18 mouse cellular contexts compared by ENCODE assay signal in the genomic region with DNA sequence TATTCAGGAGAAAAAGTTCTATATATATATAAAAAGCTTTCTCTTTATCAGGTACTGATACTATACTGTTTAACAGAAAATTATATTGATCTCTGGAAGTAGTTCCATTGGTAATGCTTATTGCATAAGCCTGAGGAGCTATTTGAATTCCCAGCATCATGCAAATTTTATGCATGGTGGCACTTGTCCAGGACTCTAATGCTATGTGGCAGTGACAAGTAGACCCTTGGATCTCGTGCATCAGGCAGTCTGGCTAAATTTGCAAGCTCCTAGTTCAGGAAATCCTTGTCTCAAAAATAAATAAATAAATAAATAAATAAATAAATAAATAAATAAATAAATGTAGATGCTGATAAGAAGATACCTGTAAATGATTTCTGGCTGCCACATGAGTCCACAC.
"Had no signal": no experiment of that assay in that cellular context is flagged by ENCODE, and none has a peak within 500 bp of the region (broad histone marks: within the 10 kb centered on the region; RNA-seq: fewer than 3 reads in every experiment).

No protein-coding gene starts in this region.

- H3K27ac ChIP-seq: kidney, postnatal 0 days; layer of hippocampus, adult 2 months; left cerebral cortex, adult 2 months; limb, embryonic 12.5 days; limb, embryonic 15.5 days; liver, embryonic 14.5 days; macrophage; midbrain, embryonic 12.5 days had no signal

- H3K4me2 ChIP-seq: limb, embryonic 12.5 days; limb, embryonic 15.5 days; liver, embryonic 11.5 days; lung, embryonic 14.5 days; midbrain, embryonic 12.5 days had no signal

- ATAC-seq: liver, postnatal 0 days; lung, postnatal 0 days; midbrain, embryonic 16.5 days had no signal

- H3K36me3 ChIP-seq: limb, embryonic 15.5 days; midbrain, embryonic 12.5 days had no signal

- H3K9ac ChIP-seq: limb, embryonic 12.5 days; limb, embryonic 15.5 days; liver, embryonic 14.5 days; liver, postnatal 0 days; lung, embryonic 14.5 days; midbrain, embryonic 12.5 days had no signal

- H3K4me3 ChIP-seq: layer of hippocampus, adult 2 months; left cerebral cortex, adult 2 months; limb, embryonic 12.5 days; limb, embryonic 15.5 days; midbrain, embryonic 12.5 days had no signal

- H3K27me3 ChIP-seq: limb, embryonic 12.5 days; limb, embryonic 15.5 days; midbrain, embryonic 12.5 days had no signal

- H3K9me3 ChIP-seq: limb, embryonic 12.5 days; limb, embryonic 15.5 days; midbrain, embryonic 12.5 days had no signal

- DNase-seq: kidney, adult 2 months; kidney, postnatal 25 days; layer of hippocampus, adult 9-11 months; liver, postnatal 0 days; lung, embryonic 14.5 days; thymus, adult 18-20 months; thymus, postnatal 36 days had no signal

- H3K4me1 ChIP-seq: limb, embryonic 12.5 days; limb, embryonic 15.5 days; midbrain, embryonic 12.5 days had no signal
